Mouse (Mus musculus) heart, embryonic 12.5 days (tissue): ENCODE measurements at regions not wholly inside any gene's neighbourhood (a gene's known extent, or its start where the extent isn't known, plus 50 kb on each side); places are given as distances from the start of the nearest gene placed in this dataset.
A peak's percentile ranks its signal among the peaks of the same experiment; 100 is the strongest.

Source experiments
- ATAC-seq: fragments of 200-750 bp; cut with Nextera tagmentation; 2 replicates; pipeline ENCODE4 v1.8.0; 2017; ENCODE audit warnings: moderate TSS enrichment, moderate library complexity; ENCODE audit not compliant: insufficient number of reproducible peaks, low FRiP score
- H3K27ac ChIP-seq: fragments of 300-500 bp; sonication (generic); 2 replicates; pipeline ENCODE4 v1.5.1; 2016; ENCODE audit warnings: mild to moderate bottlenecking, moderate library complexity; ENCODE audit not compliant: poor library complexity, severe bottlenecking
- H3K27me3 ChIP-seq: fragments of 300-500 bp; sonication (generic); replicated peaks from 2 replicates; pipeline ENCODE4 v1.6.1; 2016; ENCODE audit warnings: mild to moderate bottlenecking, moderate library complexity
- H3K36me3 ChIP-seq: fragments of 300-500 bp; sonication (generic); 2 replicates; pipeline ENCODE4 v1.6.1; 2016; ENCODE audit warnings: mild to moderate bottlenecking, moderate library complexity
- H3K4me1 ChIP-seq: fragments of 300-500 bp; sonication (generic); replicated peaks from 2 replicates; pipeline ENCODE4 v1.6.1; 2016; ENCODE audit warnings: mild to moderate bottlenecking
- H3K4me2 ChIP-seq: fragments of 300-500 bp; sonication (generic); 2 replicates; pipeline ENCODE4 v1.6.1; 2016; ENCODE audit warnings: mild to moderate bottlenecking, moderate library complexity
- H3K4me3 ChIP-seq: fragments of 300-500 bp; sonication (generic); 2 replicates; pipeline ENCODE4 v1.5.1; 2016; ENCODE audit warnings: mild to moderate bottlenecking
- H3K9ac ChIP-seq: fragments of 300-500 bp; sonication (generic); 2 replicates; pipeline ENCODE4 v1.6.1; 2016; ENCODE audit warnings: mild to moderate bottlenecking, moderate library complexity
- H3K9me3 ChIP-seq: fragments of 300-500 bp; sonication (generic); replicated peaks from 2 replicates; pipeline ENCODE4 v1.6.1; 2016; ENCODE audit warnings: mild to moderate bottlenecking, moderate library complexity
- WGBS: fragments of 180-500 bp; shearing (Covaris S2); methylation state at CpG from one replicate; pipeline ENCODE4 v1.1.7; 2016; 5-methylcytosine and 5-hydroxymethylcytosine counted together

DNA sequence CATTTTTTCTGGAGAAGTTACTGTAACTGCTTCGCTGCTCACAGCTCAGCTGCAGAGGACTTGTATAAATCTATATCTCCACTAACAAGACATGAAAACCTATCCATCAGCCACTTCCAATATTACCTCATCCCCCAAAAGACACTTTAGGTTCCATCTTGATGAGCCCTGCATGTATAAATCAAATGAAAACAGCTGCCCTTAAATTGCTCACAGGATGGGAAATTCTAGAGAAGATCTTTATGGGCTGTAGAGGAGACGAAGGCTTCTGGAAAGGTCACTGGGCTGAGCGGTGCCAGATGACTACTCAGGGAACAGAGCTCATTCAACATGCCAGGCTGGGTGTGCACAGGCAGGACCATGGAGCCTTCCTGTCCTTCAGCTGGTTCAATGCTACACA, 145.4 kb upstream of the Gas1 start:
- Histone ChIP-seq H3K9me3 (peaks cover 10% of the 10 kb centered on the region), H3K9ac (no peak overlapping the region), H3K4me1 (no peaks in the 10 kb centered on the region), H3K4me2 (no peak overlapping the region), H3K27ac (no peak overlapping the region), H3K36me3 (no peaks in the 10 kb centered on the region), H3K4me3 (no peak overlapping the region), H3K27me3 (no peaks in the 10 kb centered on the region)
- ATAC-seq = no peak
- WGBS = 83% methylated on average over 3 of the region's 3 CpGs

DNA sequence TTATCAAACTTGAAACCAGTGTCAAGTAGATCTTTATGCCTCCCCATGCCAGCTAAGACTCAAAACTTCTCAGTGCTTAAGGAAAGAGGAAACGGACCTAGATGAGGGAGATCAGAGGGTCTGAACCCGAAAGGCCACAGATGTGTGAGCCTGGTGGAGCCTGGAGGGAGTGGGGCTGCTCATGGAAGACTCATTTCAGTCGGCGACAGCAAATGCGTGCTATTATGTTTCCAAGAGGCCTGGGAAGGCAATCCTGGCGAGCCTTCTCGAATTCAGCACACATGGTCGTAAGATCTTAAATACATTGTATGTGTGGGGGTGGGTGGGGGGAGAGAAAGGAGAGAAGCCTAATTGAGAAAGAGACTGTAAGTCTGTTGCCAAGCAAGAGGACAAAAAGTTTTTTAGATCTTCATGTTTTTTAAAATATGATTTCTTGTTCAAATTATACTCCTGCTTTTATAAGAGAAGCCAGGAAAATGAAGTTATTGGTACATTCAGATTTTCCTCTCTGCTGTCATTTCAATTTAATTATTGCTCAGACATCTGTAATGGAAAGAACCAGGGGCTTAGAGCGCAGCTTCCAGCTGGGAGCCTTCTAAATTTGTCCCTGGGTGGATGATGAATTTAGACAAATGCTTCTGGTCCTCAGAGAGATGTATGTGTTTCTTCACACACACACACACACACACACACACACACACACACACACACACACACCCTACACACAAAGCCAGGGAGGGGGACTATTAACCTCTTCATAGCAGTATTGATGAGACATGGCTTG, 153.5 kb upstream of the Gas1 start:
- 79% methylated on average over 9 of the region's 9 CpGs for WGBS
- no peak overlapping the region for H3K4me3 ChIP-seq
- no peak overlapping the region for H3K4me2 ChIP-seq
- no peak overlapping the region for H3K27ac ChIP-seq
- no peak for ATAC-seq
- H3K36me3 ChIP-seq = no peaks in the 10 kb centered on the region
- no peaks in the 10 kb centered on the region for H3K27me3 ChIP-seq
- no peaks in the 10 kb centered on the region for H3K4me1 ChIP-seq
- H3K9ac ChIP-seq = no peak overlapping the region
- H3K9me3 ChIP-seq = peaks cover 10% of the 10 kb centered on the region

DNA sequence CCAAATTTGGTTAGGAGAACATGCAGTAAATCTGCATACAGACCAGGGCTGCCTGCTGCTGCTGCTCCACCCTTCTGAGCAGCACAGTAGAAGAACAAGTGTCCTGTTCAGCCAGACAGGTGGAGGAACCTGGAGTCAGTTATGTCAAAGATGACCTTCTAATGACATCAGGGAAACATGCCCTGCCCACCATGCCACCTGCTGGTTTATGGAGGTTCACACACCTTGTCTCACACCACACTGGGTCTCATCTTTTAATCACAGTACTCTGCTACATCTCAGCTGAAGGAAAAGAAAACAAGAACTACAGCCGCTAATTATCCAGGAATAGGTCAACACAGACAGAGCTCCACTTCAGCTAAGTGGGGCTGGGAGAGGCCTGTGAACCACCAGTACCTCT, 159.0 kb upstream of the Gas1 start:
- peaks cover 4% of the 10 kb centered on the region; the same call in 1 of the 2 replicates for H3K9me3 ChIP-seq
- no peak for ATAC-seq
- peaks cover 11% of the 10 kb centered on the region for H3K4me1 ChIP-seq
- no peaks in the 10 kb centered on the region for H3K36me3 ChIP-seq
- H3K9ac ChIP-seq = no peak overlapping the region
- no peak overlapping the region for H3K4me3 ChIP-seq
- no peak overlapping the region for H3K27ac ChIP-seq
- no peak overlapping the region for H3K4me2 ChIP-seq
- WGBS = 43% methylated on average over 1 of the region's 1 CpGs
- H3K27me3 ChIP-seq = no peaks in the 10 kb centered on the region

DNA sequence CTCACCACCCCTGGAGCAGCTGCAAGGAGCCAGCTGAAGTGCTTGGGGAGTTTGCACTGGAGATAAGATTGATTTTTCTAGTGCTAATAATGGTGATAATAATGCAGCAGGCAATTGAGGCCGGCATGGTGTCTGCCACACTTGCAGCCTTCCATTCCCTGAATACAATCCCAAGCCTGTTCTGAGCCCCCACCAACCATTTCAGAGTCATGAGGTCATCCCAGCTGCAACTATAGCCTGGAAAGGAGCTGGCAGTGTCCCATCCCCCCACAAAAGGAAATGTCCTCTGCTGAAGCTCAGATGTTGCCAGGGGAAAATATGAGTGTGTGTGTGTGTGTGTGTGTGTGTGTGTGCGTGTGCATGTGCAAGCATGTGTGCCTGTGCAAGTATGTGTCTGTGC, 160.2 kb upstream of the Gas1 start:
- Histone ChIP-seq H3K9ac (no peak overlapping the region), H3K9me3 (peaks cover 4% of the 10 kb centered on the region; the same call in 1 of the 2 replicates), H3K4me3 (no peak overlapping the region), H3K4me1 (peaks cover 11% of the 10 kb centered on the region), H3K4me2 (no peak overlapping the region), H3K36me3 (no peaks in the 10 kb centered on the region), H3K27me3 (no peaks in the 10 kb centered on the region), H3K27ac (peak overlapping the region; percentile 49)
- WGBS = 40% methylated on average over 2 of the region's 2 CpGs
- ATAC-seq = peak; percentile 57

DNA sequence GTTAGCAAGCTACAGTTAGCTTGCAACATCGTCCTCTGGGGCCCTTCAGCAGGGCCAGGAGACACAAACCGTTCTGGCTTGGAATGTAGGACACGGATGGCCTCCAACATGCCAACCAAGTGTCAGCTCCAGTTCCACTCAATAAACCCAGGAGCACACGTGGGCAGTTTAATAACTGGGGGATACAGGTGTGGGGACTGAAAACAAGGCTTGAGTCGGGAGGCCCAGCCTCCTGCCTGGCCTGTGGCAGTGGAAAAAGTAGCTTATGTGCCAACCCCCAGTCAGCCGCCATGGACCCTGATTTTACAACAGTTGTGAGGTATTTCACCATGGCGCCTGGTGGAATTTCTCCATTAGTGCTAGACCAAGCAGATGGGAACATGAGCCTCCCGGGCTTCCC, 160.9 kb upstream of the Gas1 start:
- WGBS = 74% methylated on average over 8 of the region's 8 CpGs
- H3K36me3 ChIP-seq = no peaks in the 10 kb centered on the region
- H3K4me3 ChIP-seq = no peak overlapping the region
- H3K9me3 ChIP-seq = peaks cover 4% of the 10 kb centered on the region; the same call in 1 of the 2 replicates
- H3K9ac ChIP-seq = no peak overlapping the region
- no peak for ATAC-seq
- peak overlapping the region; percentile 49 for H3K27ac ChIP-seq
- H3K4me2 ChIP-seq = no peak overlapping the region
- H3K27me3 ChIP-seq = no peaks in the 10 kb centered on the region
- peaks cover 11% of the 10 kb centered on the region for H3K4me1 ChIP-seq

DNA sequence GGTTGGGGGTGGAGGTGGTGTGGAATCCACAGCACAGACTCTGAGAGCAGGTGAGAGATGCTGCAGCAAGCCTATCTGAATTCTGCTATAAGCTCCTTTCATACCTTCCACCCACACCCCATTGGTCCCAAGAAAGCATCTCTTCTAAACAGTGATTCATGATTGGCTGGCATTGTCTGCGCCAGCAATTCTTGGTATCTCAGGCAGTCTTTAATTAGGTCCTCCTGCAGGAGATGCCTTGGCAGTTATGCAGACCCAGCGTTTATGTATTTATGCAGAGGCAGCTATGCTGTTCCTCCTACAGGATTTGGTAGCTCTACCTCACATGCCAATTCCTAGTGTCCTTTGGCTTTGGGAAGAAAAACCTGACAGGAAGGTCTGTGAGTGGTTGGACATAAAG, 162.9 kb upstream of the Gas1 start:
- Histone ChIP-seq H3K4me3 (no peak overlapping the region), H3K9me3 (peaks cover 4% of the 10 kb centered on the region; the same call in 1 of the 2 replicates), H3K4me2 (no peak overlapping the region), H3K27ac (no peak overlapping the region), H3K4me1 (peaks cover 11% of the 10 kb centered on the region), H3K27me3 (no peaks in the 10 kb centered on the region), H3K36me3 (no peaks in the 10 kb centered on the region), H3K9ac (no peak overlapping the region)
- ATAC-seq = no peak
- WGBS = 84% methylated on average over 2 of the region's 2 CpGs

DNA sequence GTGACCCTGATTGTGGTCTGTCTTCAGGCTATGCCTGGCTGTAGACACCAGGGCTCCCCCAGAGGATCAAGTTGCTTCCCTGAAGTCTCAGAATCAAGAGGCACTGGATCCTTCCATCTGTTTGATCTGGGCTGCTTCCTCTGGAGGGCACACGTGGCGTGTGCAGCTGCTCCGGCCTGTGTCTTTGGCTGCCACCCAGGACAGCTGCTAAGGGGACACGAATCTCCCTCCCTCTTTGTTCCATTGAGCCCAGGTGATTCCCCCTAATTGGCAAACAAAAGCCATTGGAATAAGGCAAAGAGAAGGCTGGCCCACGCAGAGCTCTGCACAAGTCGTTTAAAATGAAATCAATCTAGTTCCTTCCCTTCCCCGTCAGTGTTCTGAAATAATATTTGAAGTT, 170.7 kb upstream of the Gas1 start:
- H3K27ac ChIP-seq = no peak overlapping the region
- whole genome bisulfite sequencing = 65% methylated on average over 7 of the region's 7 CpGs
- H3K4me3 ChIP-seq = no peak overlapping the region
- no peak overlapping the region for H3K4me2 ChIP-seq
- H3K27me3 ChIP-seq = no peaks in the 10 kb centered on the region
- H3K4me1 ChIP-seq = no peaks in the 10 kb centered on the region
- ATAC-seq = no peak
- no peaks in the 10 kb centered on the region for H3K36me3 ChIP-seq
- H3K9me3 ChIP-seq = no peaks in the 10 kb centered on the region
- H3K9ac ChIP-seq = no peak overlapping the region

DNA sequence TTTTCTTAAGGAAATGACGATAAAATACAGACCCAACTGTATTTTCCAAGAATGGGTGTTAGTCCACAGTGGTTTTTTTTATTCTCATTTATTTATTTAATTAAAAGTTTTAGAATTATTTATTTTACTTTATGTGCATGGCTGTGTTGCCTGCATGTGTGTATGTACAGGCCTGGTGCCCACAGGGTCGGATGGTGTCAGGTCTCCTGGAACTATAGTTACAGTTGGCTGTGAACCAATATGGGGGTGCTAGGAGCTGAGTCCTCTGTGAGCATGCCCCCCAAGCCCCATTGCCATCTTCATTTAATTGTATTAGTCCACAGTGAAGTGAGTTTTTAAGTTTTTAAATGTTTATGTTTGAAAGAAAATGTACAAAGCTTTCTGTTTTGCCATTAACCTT, 171.3 kb upstream of the Gas1 start:
- Histone ChIP-seq H3K4me3 (no peak overlapping the region), H3K9ac (no peak overlapping the region), H3K27ac (no peak overlapping the region), H3K9me3 (no peaks in the 10 kb centered on the region), H3K27me3 (no peaks in the 10 kb centered on the region), H3K36me3 (no peaks in the 10 kb centered on the region), H3K4me2 (no peak overlapping the region), H3K4me1 (no peaks in the 10 kb centered on the region)
- 73% methylated on average over 2 of the region's 2 CpGs for WGBS
- no peak for ATAC-seq

DNA sequence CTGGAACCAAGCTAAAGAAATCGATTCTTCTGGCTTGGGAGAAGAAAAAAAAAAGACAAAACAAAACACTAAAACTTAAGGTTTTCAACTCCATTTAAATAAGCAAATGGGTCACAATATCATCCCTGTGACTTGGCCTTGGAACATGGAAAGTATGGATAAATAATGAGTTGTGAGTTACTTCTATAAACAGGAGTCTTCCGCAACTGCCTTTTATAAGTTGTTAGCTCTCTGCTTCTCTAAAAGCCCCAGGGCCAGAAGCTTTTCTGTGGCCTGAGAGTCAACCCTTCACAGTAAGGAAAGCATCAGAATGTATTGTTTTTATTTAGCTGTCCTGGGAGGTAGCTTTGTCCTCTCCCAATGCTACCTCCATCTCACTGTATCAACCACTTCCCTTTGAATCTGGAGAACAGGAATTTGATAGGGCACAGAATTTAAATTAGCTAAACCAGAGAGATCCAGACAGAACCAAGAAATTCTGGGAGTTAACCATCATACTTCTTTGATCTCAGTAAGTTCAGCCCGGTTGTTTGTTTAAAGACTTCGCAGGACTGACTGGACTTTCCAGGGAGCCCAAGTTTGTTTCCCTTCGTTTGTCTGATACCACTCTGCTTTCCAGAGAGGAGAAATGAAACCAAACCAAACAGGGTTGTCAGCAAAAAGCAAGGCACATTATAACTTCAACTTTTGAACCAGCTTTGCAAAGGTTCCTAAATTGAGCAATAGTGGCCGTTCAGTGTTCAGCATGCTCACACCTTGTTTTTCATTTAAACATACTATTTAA, 178.7 kb upstream of the Gas1 start:
- no peak for ATAC-seq
- WGBS = 63% methylated on average over 6 of the region's 6 CpGs
- no peak overlapping the region for H3K27ac ChIP-seq
- H3K36me3 ChIP-seq = no peaks in the 10 kb centered on the region
- H3K4me2 ChIP-seq = no peak overlapping the region
- no peak overlapping the region for H3K4me3 ChIP-seq
- no peaks in the 10 kb centered on the region for H3K27me3 ChIP-seq
- H3K9ac ChIP-seq = no peak overlapping the region
- H3K9me3 ChIP-seq = no peaks in the 10 kb centered on the region
- peaks cover 9% of the 10 kb centered on the region for H3K4me1 ChIP-seq

DNA sequence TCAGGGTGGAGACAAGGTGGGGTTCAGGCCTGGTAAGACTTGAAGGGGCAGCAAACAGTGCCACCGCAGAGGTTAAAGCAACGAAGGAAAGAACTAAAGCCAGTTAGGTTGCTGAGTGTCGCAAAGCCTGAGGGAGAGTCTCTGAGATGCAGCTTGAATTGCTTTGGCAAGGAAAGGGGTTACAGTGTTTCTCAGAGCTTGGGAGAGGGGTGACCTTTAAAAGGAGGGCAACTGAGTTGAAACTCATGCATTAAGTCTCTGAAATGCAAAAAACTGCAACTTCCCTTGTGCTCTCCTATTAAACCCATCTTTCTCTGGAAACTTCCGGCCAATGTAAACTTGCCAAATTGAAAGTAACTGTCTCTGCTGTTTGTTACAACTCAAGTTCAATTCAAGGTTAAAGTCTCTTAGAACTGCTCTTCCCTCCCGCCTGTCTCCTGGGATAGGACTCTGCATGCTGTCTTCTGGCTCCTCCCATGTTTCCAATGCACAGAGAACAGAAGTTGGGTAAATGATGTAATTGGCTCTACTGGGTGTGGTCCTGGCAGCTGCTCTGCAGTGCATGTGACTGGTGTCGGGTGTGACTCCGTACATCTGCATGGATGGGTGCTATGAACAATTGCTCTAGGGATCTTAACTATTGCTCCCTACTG, 181.4 kb upstream of the Gas1 start:
- Histone ChIP-seq H3K9ac (no peak overlapping the region), H3K36me3 (no peaks in the 10 kb centered on the region), H3K27me3 (no peaks in the 10 kb centered on the region), H3K4me1 (peaks cover 9% of the 10 kb centered on the region), H3K4me3 (no peak overlapping the region), H3K9me3 (no peaks in the 10 kb centered on the region), H3K4me2 (no peak overlapping the region), H3K27ac (no peak overlapping the region)
- WGBS = 71% methylated on average over 7 of the region's 7 CpGs
- ATAC-seq = peak; percentile 68
